Mouse (Mus musculus): ENCODE measurements around the gene Plcd3. TPM values are rescaled to one million over a fixed set of nuclear protein-coding genes. Genes with fewer than 3 reads are reported as not detected.

Gene Plcd3
- polyA plus RNA-seq, 1 experiment from 2014 or later = 3.6 TPM

DNA sequence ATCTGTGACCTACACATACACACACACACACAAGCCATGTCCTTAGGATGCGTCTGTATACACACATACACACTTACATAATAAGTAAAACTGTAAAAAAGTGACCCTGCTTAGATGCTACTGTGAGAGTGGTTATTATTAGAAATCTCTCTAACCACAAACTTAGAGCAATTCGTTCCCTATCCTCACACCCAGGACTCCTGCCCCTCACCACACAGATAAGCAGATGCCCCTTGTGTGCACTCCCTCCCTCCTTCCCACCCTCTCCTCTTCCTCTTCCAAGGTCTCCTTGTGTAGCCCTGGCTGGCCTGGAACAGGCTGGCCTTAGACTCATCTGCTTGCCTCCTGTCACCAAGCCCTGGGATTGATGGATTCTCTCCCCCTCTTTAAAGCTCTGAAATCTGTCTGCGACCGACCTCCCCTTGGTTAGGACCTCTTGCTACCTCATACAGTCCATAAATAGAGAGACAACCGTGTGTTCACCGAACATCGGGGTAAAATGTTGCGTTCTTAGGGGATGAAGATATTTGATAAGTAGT lies 34.6 kb upstream of the Plcd3 start:
- 75% methylated on average over 8 of the region's 8 CpGs for WGBS
- peaks cover 30% of the 10 kb centered on the region for H3K4me1 ChIP-seq

DNA sequence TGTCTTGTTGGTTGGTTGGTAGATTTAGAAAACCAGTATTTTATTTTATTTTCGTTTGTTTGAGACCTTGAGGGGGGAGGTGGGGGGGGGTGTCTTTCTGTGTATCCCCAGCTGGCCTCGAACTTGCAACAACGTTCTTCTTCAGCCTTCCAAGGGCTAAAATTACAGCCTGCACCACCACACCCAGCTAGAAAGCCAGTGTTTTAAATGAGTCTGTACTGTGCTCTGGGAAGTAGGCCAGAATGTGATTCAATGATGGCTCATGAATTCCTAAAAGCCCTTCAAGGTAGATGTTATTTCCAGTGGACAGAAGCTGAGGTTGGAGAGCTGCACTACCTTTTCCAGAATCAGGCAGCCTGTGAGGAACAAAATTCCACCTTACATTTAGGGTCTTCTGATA lies 32.8 kb upstream of the Plcd3 start:
- H3K9ac ChIP-seq = no peak overlapping the region
- H3K9me3 ChIP-seq = no peaks in the 10 kb centered on the region
- no peaks in the 10 kb centered on the region for H3K27me3 ChIP-seq
- H3K4me3 ChIP-seq = no peak overlapping the region
- H3K4me2 ChIP-seq = peak overlapping the region; percentile 56; the same call in 1 of the 2 replicates
- peaks cover 29% of the 10 kb centered on the region for H3K4me1 ChIP-seq
- 0 out of 2 replicates have a peak, but pooled peaks cover 3% of the 10 kb centered on the region for H3K36me3 ChIP-seq
- ATAC-seq (ENCODE audit: borderline replicate concordance, extremely low read depth, low FRiP score, low TSS enrichment) = no peak
- WGBS = 63% methylated on average over 3 of the region's 3 CpGs
- H3K27ac ChIP-seq = no peak overlapping the region

More for the DNA sequence above, 34.6 kb upstream of the Plcd3 start:
- no peak overlapping the region for H3K9ac ChIP-seq
- 0 out of 2 replicates have a peak, but pooled peaks cover 3% of the 10 kb centered on the region for H3K36me3 ChIP-seq
- no peaks in the 10 kb centered on the region for H3K9me3 ChIP-seq
- H3K4me2 ChIP-seq = no peak overlapping the region
- no peak overlapping the region for H3K4me3 ChIP-seq
- H3K27ac ChIP-seq = no peak overlapping the region
- H3K27me3 ChIP-seq = no peaks in the 10 kb centered on the region
- ATAC-seq (ENCODE audit: borderline replicate concordance, extremely low read depth, low FRiP score, low TSS enrichment) = no peak

DNA sequence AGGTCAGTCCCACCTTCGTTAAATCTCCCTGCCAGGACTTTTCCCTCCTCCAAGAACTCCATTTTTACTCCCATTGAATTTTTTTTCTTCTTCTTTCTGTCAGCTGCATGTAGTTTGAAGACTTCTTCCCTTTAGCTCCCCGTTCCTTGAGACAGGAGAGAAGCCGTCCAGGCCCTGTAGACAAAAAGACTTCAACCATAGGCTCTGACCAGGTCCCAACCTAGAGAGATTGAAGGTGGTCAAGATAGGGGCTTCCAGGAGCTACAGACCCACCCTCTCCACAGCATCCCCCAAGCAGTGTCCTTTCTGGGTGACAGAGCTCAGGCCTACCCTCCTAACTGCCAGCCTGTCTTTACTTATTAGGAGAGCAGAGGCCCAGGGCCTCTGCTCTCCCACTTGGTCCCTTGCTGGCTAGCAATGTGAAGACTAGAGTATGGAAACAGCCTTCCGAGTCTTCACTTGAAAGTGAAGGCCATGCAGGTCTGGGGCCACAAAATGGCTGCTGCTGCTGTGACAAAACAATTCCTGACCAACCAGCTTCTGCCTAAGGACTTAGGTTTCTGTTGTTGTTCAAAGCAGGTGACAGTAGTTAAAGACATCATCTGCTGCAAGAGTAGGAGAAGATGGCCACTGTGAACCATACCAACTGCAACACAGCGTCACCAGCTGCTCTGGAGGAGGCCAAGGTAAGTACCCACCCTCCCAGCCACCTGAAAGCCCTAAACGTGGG lies 32.2 kb upstream of the Plcd3 start:
- peaks cover 29% of the 10 kb centered on the region for H3K4me1 ChIP-seq
- H3K9me3 ChIP-seq = no peaks in the 10 kb centered on the region
- WGBS = 48% methylated on average over 6 of the region's 6 CpGs
- peak overlapping the region; percentile 28 for H3K4me3 ChIP-seq
- H3K4me2 ChIP-seq = peak overlapping the region; percentile 56
- H3K9ac ChIP-seq = peak overlapping the region; percentile 45
- H3K27ac ChIP-seq = peak overlapping the region; percentile 77
- ATAC-seq (ENCODE audit: borderline replicate concordance, extremely low read depth, low FRiP score, low TSS enrichment) = peak; percentile 5; the same call in 1 of the 2 replicates
- 0 out of 2 replicates have a peak, but pooled peaks cover 3% of the 10 kb centered on the region for H3K36me3 ChIP-seq
- no peaks in the 10 kb centered on the region for H3K27me3 ChIP-seq

DNA sequence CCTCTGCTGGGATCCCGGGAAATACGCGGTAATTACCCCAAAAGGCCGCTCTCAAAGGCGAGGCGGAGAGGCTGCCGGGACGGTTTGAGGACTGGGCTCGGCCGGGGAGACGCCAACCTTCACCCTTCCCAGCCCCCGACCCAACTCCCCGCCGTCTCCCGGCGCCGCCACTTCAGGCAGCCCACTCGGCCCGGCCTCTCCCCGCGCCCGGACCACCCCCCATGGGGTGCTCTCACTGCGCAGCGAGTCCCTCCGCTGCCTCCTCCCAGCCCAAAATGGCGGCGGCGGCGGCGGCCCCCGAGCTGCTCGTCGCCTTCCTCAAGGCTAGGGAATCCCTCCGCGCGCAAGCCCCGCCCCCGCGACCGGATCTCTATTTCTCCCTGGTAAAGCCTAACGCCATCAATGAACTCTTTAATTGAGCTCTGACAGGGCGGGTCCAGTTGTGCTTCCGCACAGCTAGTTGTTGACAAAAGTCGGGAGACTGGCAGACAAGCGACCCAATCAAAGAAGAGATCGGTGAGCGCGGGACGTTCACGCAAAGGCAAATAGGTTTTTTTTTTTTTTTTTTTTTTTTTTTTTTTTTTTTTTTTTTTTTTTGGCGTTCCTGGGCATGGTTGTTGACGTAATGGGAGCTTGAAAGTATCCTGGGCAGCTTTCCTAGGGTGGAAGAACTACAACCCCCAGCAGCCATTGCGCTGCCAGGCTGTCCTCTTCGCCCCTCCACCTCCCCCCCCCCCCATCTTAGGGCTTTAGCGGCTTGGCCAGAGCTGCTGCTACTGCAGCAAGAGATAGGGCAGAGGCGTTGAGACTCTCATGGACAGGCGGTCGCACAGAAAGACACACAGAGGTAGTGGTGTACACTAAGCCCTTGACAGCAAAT lies 31.4 kb upstream of the Plcd3 start:
- Histone ChIP-seq H3K27me3 (no peaks in the 10 kb centered on the region), H3K36me3 (no peaks in the 10 kb centered on the region), H3K9ac (peak overlapping the region; percentile 95), H3K4me3 (peak overlapping the region; percentile 64), H3K9me3 (no peaks in the 10 kb centered on the region), H3K4me1 (peaks cover 29% of the 10 kb centered on the region), H3K4me2 (peak overlapping the region; percentile 65), H3K27ac (peak overlapping the region; percentile 95)
- peak; percentile 93 for ATAC-seq (ENCODE audit: borderline replicate concordance, extremely low read depth, low FRiP score, low TSS enrichment)
- WGBS = under 1% methylated on average over 52 of the region's 58 CpGs

DNA sequence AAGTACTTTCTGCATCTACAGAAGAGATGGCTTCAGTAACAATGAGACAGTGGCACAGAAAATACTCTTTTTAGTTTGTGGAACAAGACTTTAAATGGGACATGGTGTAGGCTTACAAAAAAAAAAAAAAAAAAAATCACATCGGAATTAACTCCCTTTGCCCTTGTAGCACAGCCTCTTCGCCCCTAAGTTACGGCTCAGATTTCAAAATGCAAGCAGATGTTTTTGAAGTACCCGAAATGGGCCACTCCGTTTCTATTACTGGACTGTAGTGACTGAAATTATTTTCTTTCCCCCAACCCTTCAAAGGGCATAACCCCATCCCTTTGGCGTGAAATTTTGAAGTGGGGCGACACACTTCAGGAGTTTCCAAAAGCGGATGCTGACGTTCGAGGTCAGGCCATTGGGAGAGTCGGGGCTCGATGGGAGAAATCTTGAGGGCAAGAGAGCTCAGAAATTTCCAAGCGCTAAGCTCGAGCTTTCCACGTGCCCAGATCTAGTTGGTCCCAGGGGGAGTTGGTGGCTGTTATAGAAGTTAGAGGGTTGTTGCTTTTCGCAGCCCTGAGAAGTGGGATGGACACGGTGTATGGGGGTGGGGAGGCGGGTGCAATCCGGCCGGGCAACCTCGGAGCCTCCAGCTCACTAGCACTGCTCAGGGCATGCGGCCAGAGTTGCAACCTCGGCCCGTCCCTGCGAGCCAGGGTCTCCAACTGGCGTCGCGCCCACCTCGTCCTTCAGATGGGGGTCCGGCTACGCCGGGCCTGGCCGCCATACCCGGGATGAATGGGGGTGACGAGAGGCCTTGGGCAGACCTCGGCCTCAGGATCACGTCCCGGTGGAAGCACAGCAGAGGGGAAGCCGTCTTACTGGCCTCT lies 30.5 kb upstream of the Plcd3 start, which contains the start of gene Hexim2:
Gene Hexim2 (plus strand): TSS at position 729 of the 875 bp plus-strand sequence.
- Histone ChIP-seq H3K9ac (peak within 1 kb of the TSS; percentile 95), H3K4me3 (peak within 1 kb of the TSS; percentile 64), H3K4me1 (peaks cover 29% of the 10 kb centered on the region), H3K27ac (peak within 1 kb of the TSS; percentile 95), H3K4me2 (peak within 1 kb of the TSS; percentile 65), H3K36me3 (no peaks in the 10 kb centered on the region), H3K27me3 (no peaks in the 10 kb centered on the region), H3K9me3 (no peaks in the 10 kb centered on the region)
- WGBS = under 1% methylated on average over 37 of the region's 39 CpGs
- peak; percentile 41 for ATAC-seq (ENCODE audit: borderline replicate concordance, extremely low read depth, low FRiP score, low TSS enrichment)

DNA sequence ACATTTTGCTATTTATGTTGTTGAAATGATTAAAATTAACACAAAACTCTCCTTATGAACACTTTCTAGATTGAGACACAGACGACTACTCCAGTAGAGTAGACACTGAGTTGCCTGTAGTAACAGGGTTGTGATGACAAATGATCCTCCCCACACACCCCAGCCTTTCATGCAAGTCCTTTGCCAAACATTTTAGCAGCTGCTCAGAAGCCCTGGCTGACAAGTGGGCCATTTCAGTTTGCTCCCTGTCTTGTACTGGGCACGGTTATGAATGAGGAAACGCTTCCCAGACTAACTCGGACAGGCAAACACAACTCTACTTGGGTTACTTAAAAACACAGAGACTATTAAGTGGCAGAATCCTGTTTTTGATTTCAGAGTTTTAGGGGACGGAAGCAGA lies 18.9 kb upstream of the Plcd3 start:
- no peaks in the 10 kb centered on the region for H3K36me3 ChIP-seq
- H3K4me1 ChIP-seq = peaks cover 16% of the 10 kb centered on the region
- H3K27ac ChIP-seq = no peak overlapping the region
- H3K9me3 ChIP-seq = no peaks in the 10 kb centered on the region
- H3K4me3 ChIP-seq = no peak overlapping the region
- no peak overlapping the region for H3K9ac ChIP-seq
- H3K4me2 ChIP-seq = no peak overlapping the region
- no peak for ATAC-seq (ENCODE audit: borderline replicate concordance, extremely low read depth, low FRiP score, low TSS enrichment)
- no peaks in the 10 kb centered on the region for H3K27me3 ChIP-seq
- 39% methylated on average over 5 of the region's 5 CpGs for WGBS

DNA sequence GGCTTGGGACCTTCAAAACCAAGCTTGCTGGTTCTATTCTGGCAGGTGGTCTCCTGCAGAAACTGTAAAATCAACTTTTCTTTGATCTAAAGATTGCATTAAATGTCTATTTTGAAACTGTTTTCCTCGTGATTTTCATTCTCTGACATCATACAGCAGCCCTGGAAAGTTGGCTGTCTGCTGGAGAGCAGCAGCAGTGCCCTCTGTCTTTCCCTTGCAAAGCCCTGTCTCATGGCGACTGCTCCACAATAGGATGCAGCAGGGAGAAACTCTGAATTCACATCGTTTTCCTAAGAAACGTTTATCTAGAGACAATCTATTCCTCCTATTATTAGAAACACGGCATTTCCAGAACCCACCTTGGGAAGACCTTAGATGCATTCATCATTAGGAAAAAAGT lies 18.2 kb upstream of the Plcd3 start:
- Histone ChIP-seq H3K4me3 (no peak overlapping the region), H3K4me1 (peaks cover 19% of the 10 kb centered on the region), H3K27ac (no peak overlapping the region), H3K27me3 (no peaks in the 10 kb centered on the region), H3K9ac (no peak overlapping the region), H3K36me3 (no peaks in the 10 kb centered on the region), H3K4me2 (no peak overlapping the region), H3K9me3 (no peaks in the 10 kb centered on the region)
- no peak for ATAC-seq (ENCODE audit: borderline replicate concordance, extremely low read depth, low FRiP score, low TSS enrichment)
- 62% methylated on average over 5 of the region's 5 CpGs for WGBS

DNA sequence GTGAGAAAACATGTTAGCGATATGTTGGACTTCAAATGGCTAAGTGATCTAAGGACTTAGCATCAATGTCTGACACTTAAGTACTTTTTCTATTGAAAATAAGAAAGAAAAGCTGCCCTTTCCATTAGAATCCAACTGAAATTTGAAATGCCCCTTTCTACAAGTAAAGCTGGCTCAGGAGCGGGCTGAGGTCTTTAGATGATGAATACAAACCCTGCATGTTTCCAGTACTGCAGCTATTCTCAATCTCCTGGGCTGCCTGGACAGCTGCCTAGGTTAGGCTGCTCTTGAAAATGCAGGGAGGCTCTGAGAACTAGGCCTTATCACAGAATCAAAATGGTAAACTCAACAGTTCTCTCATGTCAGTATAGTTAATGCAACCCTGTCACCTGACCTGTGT lies 17.4 kb upstream of the Plcd3 start:
- WGBS = 85% methylated on average over 2 of the region's 2 CpGs
- ATAC-seq (ENCODE audit: borderline replicate concordance, extremely low read depth, low FRiP score, low TSS enrichment) = no peak
- H3K36me3 ChIP-seq = no peaks in the 10 kb centered on the region
- no peak overlapping the region for H3K27ac ChIP-seq
- peak overlapping the region; percentile 69 for H3K4me3 ChIP-seq
- H3K9me3 ChIP-seq = no peaks in the 10 kb centered on the region
- peak overlapping the region; percentile 84 for H3K4me2 ChIP-seq
- H3K9ac ChIP-seq = no peak overlapping the region
- no peaks in the 10 kb centered on the region for H3K27me3 ChIP-seq
- peaks cover 20% of the 10 kb centered on the region for H3K4me1 ChIP-seq

DNA sequence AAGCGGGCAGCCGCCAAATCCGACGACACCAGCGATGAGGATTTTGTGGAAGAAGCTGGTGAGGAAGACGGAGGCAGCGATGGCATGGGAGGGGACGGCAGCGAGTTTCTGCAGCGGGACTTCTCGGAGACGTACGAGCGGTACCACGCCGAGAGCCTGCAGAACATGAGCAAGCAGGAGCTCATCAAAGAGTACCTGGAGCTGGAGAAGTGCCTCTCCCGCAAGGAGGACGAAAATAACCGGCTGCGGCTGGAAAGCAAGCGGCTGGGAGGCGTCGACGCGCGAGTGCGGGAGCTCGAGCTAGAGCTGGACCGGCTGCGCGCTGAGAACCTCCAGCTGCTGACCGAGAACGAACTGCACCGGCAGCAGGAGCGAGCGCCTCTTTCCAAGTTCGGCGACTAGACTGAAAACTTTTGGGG lies 16.1 kb upstream of the Plcd3 start:
- Histone ChIP-seq H3K4me3 (peak overlapping the region; percentile 69), H3K4me2 (peak overlapping the region; percentile 84), H3K27ac (peak overlapping the region; percentile 84), H3K9me3 (no peaks in the 10 kb centered on the region), H3K4me1 (peaks cover 26% of the 10 kb centered on the region), H3K27me3 (no peaks in the 10 kb centered on the region), H3K9ac (peak overlapping the region; percentile 67), H3K36me3 (no peaks in the 10 kb centered on the region)
- WGBS = under 1% methylated on average over 38 of the region's 38 CpGs
- no peak for ATAC-seq (ENCODE audit: borderline replicate concordance, extremely low read depth, low FRiP score, low TSS enrichment)

DNA sequence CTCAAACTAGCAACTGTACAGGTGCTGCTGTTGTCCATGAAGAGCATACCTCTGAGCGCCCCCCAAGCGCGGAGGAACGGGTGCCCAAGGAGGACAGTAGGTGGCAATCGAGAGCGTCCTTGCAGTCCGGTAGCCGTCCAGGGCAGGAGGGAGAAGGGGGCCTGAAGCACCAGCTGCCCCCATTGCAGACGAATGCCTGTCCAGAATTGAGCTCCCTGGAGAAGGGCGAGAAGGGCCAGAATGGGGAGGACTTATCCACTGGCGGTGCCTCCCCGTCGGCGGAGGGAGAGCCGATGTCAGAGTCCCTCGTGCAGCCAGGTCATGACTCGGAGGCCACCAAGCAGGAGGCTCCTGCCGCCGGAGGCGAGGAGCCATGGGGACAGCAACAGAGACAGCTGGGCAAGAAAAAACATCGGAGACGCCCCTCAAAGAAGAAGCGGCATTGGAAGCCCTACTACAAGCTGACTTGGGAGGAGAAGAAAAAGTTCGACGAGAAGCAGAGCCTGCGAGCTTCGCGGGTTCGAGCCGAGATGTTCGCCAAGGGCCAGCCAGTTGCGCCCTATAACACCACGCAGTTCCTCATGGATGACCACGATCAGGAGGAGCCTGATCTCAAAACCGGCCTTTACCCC lies 15.6 kb upstream of the Plcd3 start:
- no peaks in the 10 kb centered on the region for H3K36me3 ChIP-seq
- H3K9me3 ChIP-seq = no peaks in the 10 kb centered on the region
- peak; percentile 29; the same call in 1 of the 2 replicates for ATAC-seq (ENCODE audit: borderline replicate concordance, extremely low read depth, low FRiP score, low TSS enrichment)
- H3K27me3 ChIP-seq = no peaks in the 10 kb centered on the region
- under 1% methylated on average over 35 of the region's 35 CpGs for WGBS
- H3K4me2 ChIP-seq = peak overlapping the region; percentile 84
- H3K4me1 ChIP-seq = peaks cover 31% of the 10 kb centered on the region
- H3K4me3 ChIP-seq = peak overlapping the region; percentile 69
- H3K27ac ChIP-seq = peak overlapping the region; percentile 84
- peak overlapping the region; percentile 67 for H3K9ac ChIP-seq
